Mouse (Mus musculus): ENCODE measurements around the gene Cdc42ep4.

The Cdc42ep4 gene

GRCm38 (mm10) chr11:113752158-113752661 is 529 bp upstream of the Cdc42ep4 start:
- in situ Hi-C loops (cut with MboI; ENCODE audit: low sequenced_read_pairs), result no loop called here

- in situ Hi-C loops (cut with MboI; ENCODE audit: low sequenced_read_pairs), result no loop called here
Measured at GRCm38 (mm10) chr11:113750571-113751483, 854 bp downstream of the Cdc42ep4 start.

DNA sequence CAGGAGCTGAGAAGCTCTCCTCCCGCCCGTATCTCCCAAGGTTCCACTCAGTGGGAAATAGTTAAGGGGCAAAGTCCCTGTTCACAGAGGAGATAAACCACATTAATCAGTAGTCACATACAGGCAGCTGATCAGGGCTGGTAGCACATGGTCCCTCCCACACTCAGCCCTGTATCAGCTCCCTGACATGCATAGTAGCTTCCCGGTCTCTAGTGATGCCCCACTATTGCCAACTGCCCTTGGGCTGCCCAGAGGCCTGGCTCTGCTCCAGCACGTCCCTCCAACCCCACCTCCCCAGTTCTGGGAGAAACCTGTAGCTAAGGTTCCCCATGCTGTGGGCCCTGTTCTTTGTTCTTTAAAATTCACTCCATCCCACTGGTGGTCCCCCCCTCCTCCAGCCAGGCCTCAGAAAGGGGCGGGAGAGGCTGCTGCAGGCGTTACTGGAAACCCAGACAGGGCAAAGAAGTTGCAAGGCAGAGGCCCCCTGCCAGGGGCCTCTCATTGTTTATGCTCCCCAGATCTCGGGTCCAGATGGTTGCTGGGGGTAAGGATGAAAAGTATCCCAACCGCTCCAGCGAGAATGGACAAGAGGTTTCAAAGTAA is 1.8 kb downstream of the Cdc42ep4 start:
- in situ Hi-C loops (cut with MboI; ENCODE audit: low sequenced_read_pairs), result no loop called here

DNA sequence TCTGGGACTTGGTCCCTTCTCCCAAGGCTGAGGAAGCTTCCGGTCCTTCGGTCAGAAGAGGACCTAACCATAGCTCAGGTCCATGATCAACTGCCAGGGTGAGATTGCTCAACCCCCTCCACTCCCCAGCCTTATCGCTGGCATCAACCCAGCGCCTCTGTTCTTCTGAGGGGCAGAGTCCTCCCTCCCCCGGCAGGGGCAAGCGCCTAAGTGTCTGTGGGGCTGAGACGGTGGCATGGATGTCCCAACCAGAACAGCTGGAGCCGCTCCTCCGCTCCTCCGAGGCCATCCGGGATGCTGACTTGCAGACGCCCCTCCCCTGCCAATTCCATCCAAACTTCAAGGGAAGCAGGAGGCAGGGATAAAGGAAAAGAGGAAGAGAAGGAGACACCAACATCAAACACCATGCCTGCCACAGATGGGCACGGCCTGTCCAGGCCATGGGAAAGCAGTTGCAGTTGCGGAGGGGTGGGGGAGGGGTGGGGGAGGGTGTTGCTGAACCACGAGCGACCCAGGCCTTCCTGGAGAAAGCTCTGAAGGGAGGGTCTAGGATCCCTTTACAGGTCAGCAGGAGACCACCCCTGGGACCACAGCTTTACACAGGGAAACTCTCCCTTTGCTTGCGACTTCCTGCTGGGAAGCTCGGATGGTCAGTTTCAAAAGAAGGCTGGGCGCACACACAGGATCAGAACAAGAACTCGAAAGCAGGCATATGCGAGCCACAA is 2.7 kb downstream of the Cdc42ep4 start:
- in situ Hi-C loops (cut with MboI; ENCODE audit: low sequenced_read_pairs), result no loop called here

- in situ Hi-C loops (cut with MboI; ENCODE audit: low sequenced_read_pairs), result no loop called here
Measured at GRCm38 (mm10) chr11:113747725-113748380, 3.8 kb downstream of the Cdc42ep4 start.

DNA sequence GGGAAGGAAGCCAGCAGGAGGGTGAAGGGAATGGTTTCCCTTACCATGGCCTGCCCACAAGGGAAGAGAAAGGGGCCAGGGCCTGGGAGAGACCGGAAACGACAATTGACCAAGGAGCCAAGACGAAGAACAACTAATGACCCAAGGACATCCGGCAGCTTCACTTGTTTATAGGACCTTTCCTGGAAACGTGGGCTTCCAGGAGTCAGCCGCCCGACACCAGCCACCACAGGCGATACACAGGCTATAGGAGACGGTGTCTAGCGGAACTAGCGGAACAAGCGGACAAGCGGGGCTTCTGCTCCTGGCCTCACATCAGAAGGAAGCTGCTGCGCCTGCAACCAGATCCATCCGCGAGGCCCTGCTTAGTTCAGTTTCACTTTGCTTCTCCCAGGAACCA is 4.6 kb downstream of the Cdc42ep4 start:
- in situ Hi-C loops (cut with MboI; ENCODE audit: low sequenced_read_pairs), result no loop called here

- in situ Hi-C loops (cut with MboI; ENCODE audit: low sequenced_read_pairs), result no loop called here
Measured at GRCm38 (mm10) chr11:113745961-113746360, 5.7 kb downstream of the Cdc42ep4 start.

DNA sequence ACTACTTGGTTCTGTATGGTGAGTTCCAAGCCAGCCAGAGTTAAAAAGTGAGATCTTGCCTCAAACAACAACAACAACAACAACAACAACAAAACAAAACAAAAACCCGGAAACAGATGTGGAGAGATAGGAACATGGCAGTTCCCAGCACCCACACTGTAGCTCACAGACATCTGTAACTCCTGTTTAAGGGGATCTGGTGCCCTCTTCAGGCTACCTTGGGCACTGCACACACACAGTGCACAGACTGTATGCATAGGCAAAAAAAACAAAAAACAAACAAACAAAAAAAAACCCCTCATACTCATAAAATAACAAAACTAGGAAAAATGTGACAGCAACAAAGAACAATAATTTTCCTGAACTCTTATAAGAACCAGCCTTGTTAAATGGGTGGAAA is 8.7 kb downstream of the Cdc42ep4 start:
- in situ Hi-C loops (cut with MboI; ENCODE audit: low sequenced_read_pairs), result no loop called here

DNA sequence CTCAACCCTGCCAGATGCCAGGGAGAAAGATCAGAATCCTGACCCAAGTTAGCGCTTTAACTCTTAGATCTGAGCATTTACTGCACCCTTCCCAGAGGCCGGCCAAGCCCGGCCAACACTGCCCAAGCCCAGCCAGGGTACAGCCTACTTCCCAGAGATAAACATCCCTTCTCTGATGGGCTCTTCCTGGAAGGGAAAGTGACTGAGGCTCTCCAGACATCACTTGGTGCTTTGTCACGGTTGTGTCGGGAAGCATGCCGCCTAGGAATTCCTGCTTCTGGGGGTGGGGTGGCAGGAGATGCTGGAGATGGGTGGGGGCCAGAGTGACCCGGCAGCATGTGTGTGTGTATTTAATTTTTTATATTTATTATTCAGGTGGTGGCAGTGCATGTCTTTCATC is 11.6 kb downstream of the Cdc42ep4 start:
- in situ Hi-C loops (cut with MboI; ENCODE audit: low sequenced_read_pairs), result no loop called here

DNA sequence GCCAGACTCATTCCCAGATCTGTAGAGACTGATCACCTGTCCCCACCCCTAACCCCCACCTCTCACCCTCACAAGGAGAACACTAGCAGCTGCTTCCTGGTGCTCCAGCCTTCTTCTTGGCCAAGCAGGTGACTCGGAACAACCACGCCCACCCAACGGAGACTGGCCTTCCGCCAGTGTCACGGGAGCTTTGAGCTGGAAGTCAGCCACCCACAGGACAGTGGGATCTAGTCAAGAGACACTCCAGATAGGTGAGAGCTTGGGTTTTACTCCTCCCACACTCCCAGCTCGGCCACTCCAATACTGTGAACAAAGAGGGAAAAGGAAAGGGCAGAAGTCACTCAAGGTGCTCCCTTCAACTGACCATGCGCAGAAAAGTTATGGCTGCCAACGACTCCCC is 12.5 kb downstream of the Cdc42ep4 start:
- in situ Hi-C loops (cut with MboI; ENCODE audit: low sequenced_read_pairs), result no loop called here

- in situ Hi-C loops (cut with MboI; ENCODE audit: low sequenced_read_pairs), result no loop called here
Measured at GRCm38 (mm10) chr11:113737912-113738311, 13.8 kb downstream of the Cdc42ep4 start.

DNA sequence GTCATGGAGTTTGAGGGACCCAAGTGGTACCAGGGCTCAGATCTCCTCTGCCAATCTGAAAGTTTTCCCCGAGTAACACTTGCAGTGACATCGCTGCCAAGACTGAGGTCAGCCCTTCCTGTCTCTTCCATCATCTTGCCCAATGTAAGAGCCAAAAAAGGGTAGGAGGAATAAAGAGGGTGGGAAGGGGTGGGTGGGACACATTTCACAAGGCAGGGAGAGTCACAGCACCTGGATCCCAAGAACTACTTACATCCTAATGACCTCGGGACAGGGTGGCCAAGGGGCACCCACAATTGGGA is 14.2 kb downstream of the Cdc42ep4 start:
- in situ Hi-C loops (cut with MboI; ENCODE audit: low sequenced_read_pairs), result no loop called here

DNA sequence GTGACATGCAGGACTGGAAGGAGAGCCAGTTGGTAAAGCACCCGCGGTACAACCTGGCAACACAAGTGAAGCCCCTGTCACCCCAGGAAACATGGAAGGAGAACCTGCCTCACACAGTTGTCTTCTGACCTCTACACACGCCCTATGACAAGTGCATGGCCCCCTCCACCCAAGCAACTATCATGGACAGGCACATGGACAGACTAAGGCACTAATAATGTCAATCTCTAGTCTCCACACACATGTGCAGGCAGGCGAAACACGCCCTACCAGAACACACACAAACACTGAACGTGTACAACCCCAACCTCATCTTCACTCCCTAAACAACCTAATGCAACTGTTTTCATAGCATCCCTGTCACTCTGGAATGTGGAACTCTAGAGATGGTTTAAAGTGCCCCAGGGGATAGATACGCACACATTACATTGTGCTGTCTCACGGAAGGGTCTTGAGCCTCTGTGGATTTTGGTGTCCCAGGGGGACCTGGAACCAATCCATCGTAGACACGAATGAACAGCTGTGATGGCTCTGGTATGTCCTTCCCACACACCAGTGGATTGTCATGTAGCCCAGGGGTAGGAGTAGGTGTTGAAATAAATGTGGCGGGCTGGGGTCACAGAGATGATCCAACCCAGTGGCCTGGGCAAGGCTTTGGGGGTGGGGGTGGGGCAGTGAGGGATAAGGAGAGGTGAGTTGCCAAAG is 14.7 kb downstream of the Cdc42ep4 start:
- in situ Hi-C loops (cut with MboI; ENCODE audit: low sequenced_read_pairs), result no loop called here

GRCm38 (mm10) chr11:113735151-113735550 is 16.5 kb downstream of the Cdc42ep4 start:
- in situ Hi-C loops (cut with MboI; ENCODE audit: low sequenced_read_pairs), result no loop called here

- in situ Hi-C loops (cut with MboI; ENCODE audit: low sequenced_read_pairs), result no loop called here
Measured at GRCm38 (mm10) chr11:113733631-113734364, 17.9 kb downstream of the Cdc42ep4 start.

DNA sequence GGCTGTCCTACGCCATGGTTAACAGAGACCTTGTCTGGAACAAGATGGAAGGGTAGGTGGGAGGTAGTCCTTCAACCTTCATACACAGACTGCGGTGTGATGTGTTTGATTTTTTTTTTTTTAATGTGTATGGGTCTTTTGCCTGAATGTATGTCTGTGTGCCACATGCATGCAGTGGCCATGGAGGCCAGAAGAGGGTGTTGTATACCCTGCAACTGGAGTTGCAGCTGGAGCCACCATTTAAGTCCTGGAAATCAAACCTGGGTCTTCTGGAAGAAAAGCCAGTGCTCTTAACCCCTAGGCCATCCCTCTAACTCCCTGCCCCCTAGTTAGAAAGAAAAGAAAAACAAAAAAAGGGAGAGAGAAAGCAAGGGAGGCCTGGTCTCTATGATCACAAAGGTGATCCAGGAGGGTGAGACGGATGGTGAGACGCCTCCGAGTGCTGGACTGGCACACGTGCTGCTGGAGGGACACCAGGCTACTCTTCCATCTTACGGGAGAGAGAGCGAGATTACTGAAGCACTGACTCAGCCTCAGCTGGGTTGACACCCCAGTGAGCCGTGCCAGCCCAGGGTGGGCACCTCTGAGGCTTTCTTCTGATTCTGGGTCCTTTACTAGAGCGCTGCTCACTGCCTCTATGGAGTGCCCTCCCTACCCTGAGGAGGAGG is 19.6 kb downstream of the Cdc42ep4 start:
- in situ Hi-C loops (cut with MboI; ENCODE audit: low sequenced_read_pairs), result no loop called here

GRCm38 (mm10) chr11:113730879-113731278 is 20.8 kb downstream of the Cdc42ep4 start:
- in situ Hi-C loops (cut with MboI; ENCODE audit: low sequenced_read_pairs), result no loop called here

GRCm38 (mm10) chr11:113729917-113730316 is 21.8 kb downstream of the Cdc42ep4 start:
- in situ Hi-C loops (cut with MboI; ENCODE audit: low sequenced_read_pairs), result no loop called here

GRCm38 (mm10) chr11:113729239-113729638 is 22.4 kb downstream of the Cdc42ep4 start:
- in situ Hi-C loops (cut with MboI; ENCODE audit: low sequenced_read_pairs), result no loop called here
